Mouse (Mus musculus) testis, adult 2 months (tissue): ENCODE results near the gene Aamp.

Experiments
- CTCF ChIP-seq: fragments of 200-500 bp; IDR thresholded peaks from 2 replicates; pipeline ENCODE4 v1.5.1; 2012; ENCODE audit warnings: low read depth, mild to moderate bottlenecking, inconsistent platforms, low read length, moderate library complexity; ENCODE audit not compliant: control insufficient read depth, insufficient read depth, insufficient replicate concordance
- POLR2A ChIP-seq: fragments of 200-500 bp; IDR thresholded peaks from 2 replicates; pipeline ENCODE4 v1.6.1; 2012; ENCODE audit warnings: low read depth, mild to moderate bottlenecking, inconsistent platforms, low read length, moderate library complexity; ENCODE audit not compliant: control insufficient read depth

DNA sequence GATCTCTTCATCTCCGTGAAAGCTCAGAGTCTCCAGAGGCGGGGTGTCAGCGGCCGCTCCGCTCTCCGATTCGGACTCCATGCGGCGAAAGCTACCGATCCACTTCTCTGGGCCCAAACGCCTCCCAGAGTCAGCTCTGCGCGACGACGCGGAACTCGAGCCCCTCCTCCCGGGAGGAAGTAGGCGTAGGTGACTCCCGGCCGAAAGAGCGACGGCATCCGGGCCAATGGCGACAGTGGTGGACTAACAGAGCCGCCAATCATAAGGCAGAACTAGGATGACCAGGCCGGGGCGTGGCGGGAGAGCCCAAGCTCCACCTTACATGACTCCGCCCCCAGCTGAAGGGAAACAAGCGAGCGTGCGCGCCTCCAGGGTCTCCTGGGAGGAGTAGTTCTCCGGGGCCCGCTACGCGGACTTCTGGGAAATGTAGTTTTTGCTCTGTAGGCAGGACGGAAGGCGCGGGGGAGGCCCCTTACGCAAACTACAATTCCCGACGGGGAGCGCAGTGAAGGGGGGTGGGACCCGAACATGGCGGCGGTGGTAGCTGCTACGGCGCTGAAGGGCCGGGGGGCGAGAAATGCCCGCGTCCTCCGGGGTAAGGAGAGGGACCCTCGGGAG, at the start of gene Aamp, which contains the start of gene Pnkd:
- TF ChIP-seq POLR2A (peak; percentile 77), CTCF (peak; percentile 4; the same call in 1 of the 2 replicates)
